Mouse (Mus musculus) neural tube, embryonic 10.5 days (tissue): ENCODE data around the gene 4930535I16Rik.

ENCODE experiments used
- DNase-seq: peaks from one replicate; pipeline ENCODE4 v3.0.0-alpha.2; 2017; ENCODE audit warnings: low spot score; ENCODE audit errors: extremely low spot score

4930535I16Rik gene

GRCm38 (mm10) chr4:123905126-123905668 is 12.6 kb downstream of the 4930535I16Rik start:
- DNase-seq: no peak

GRCm38 (mm10) chr4:123904333-123905125 is 13.3 kb downstream of the 4930535I16Rik start, which contains the start of gene Mycbp:
Gene Mycbp, plus strand, starts transcription at chr4:123904832.
- peak; percentile 99 for DNase-seq

DNA sequence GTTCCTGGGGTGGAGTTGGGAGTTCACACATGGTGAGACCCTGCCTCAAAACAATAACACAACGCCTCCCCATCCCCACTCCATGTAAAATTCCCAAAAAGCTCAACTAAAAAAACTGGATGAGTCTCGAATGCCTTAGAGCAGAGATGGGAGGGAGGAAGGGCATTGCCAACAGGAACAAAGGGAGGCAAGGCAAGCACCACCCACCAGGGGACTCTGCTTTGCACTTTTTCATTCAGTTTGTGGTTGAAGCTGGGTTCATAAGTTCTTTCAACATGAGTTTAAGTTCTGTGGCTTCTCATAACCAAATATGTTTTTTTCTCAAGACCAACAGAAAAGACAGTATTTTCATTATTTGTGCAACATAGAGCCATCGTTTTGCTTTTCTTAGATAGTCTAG is 14.4 kb downstream of the 4930535I16Rik start:
- DNase-seq: no peak

- peak; percentile 29 for DNase-seq
Measured at GRCm38 (mm10) chr4:123898696-123899095, 19.1 kb downstream of the 4930535I16Rik start.

GRCm38 (mm10) chr4:123894295-123894694 is 23.5 kb downstream of the 4930535I16Rik start:
- no peak for DNase-seq

GRCm38 (mm10) chr4:123893726-123894125 is 24.1 kb downstream of the 4930535I16Rik start:
- DNase-seq: no peak
